Mouse (Mus musculus): ENCODE data around the gene Nrxn1. TPM values are rescaled to one million over a fixed set of nuclear protein-coding genes. Genes with fewer than 3 reads are reported as not detected.
A peak's percentile ranks its signal among the peaks of the same experiment; 100 is the strongest.

Nrxn1 gene
- polyA plus RNA-seq, 1 experiment from 2014 or later, result 13.7 TPM

DNA sequence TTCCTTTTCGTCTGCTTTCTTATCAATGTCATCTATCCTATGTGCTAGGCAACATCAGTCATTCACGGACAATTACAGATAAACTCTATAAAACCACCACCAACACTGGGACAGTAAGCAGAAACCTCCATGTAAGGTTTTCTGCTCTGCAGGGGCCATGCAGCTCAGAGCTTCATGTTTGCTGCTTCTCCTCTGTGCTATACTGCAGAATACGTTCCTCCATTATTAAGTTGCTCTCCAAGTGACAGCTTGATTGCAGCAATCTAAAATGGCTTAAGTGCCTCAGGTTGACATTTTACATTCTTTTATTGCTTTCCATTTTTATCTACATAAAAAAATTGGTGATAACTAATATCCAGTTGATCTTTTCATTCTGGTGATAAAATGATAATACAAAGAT is 477.9 kb downstream of the Nrxn1 start:
- H3K27me3 ChIP-seq (ENCODE audit: control insufficient read depth, insufficient read depth, low read length), result no peaks in the 10 kb centered on the region
- no peak overlapping the region for H3K9ac ChIP-seq (ENCODE audit: low read length)
- no peak overlapping the region for H3K4me3 ChIP-seq (ENCODE audit: low read depth, low read length)
- no peak overlapping the region for H3K4me2 ChIP-seq (ENCODE audit: low read depth, low read length, severe bottlenecking)
- ATAC-seq (replicated peaks; ENCODE audit: low FRiP score) (no peak), DNase-seq (ENCODE audit: low spot score) (no peak)
- 90% methylated on average over 3 of the region's 3 CpGs for WGBS
- H3K27ac ChIP-seq (ENCODE audit: low read depth, low read length), result no peak overlapping the region
- no peaks in the 10 kb centered on the region for H3K9me3 ChIP-seq (ENCODE audit: control insufficient read depth, low read length)
- no peaks in the 10 kb centered on the region for H3K4me1 ChIP-seq (replicated peaks; ENCODE audit: control insufficient read depth, insufficient read depth, low read length)
- no peaks in the 10 kb centered on the region for H3K36me3 ChIP-seq (ENCODE audit: control insufficient read depth, insufficient read depth, low read length)

DNA sequence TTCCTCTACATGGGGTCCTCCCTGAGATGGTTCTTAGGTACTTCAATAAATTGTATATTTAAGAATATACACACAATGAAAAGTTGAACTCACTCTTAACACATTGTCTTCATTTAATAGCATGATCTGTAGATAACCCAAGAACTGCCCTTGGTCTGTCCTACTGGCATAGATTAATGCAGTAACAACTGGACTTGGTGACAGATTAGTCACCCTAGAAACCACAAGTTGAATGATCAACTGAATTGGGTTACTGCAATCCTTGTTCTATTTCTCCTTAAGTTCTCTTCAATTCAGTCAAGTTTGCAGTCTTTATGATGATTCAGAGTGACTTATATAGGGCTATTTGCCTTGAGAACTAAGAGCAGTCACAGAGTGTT is 485.5 kb downstream of the Nrxn1 start:
- no peak overlapping the region for H3K4me2 ChIP-seq (ENCODE audit: low read depth, low read length, severe bottlenecking)
- no peak overlapping the region for H3K4me3 ChIP-seq (ENCODE audit: low read depth, low read length)
- H3K9me3 ChIP-seq (ENCODE audit: control insufficient read depth, low read length), result no peaks in the 10 kb centered on the region
- no peak overlapping the region for H3K9ac ChIP-seq (ENCODE audit: low read length)
- no peaks in the 10 kb centered on the region for H3K27me3 ChIP-seq (ENCODE audit: control insufficient read depth, insufficient read depth, low read length)
- DNase-seq (ENCODE audit: low spot score) (no peak), ATAC-seq (replicated peaks; ENCODE audit: low FRiP score) (no peak)
- no peaks in the 10 kb centered on the region for H3K36me3 ChIP-seq (ENCODE audit: control insufficient read depth, insufficient read depth, low read length)
- no peaks in the 10 kb centered on the region for H3K4me1 ChIP-seq (replicated peaks; ENCODE audit: control insufficient read depth, insufficient read depth, low read length)
- H3K27ac ChIP-seq (ENCODE audit: low read depth, low read length), result no peak overlapping the region

DNA sequence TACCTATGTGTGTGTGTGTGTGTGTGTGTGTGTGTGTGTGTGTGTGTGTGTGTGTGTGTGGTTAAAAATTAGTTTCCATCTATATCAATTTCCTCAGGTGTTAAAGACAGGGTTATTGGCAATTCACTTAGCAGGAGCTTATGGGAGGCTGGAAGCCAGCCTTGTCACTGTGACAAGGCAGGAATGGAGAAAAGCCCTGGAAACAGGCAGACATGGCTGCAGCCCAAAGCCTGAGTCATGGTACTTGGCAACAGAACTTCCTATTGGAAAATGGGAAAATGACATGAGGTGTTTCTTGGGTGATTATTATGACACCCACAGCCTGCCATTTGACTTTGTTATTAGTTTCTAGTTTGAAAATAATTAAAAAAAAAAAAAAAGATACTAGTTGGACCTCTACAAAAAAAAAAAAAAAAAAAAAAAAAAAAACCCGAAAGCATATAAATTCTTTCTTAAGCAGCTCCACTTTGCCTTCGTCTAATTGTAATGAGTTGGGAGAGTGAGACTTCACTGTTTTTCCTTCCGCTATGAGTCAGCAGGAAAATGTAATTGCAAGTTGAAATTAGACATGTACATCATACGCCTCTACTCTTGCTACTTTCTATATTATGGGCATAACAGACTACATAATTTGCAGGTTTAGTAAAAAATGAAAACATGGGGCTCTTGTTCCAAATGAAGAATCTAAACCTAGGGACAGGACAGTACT is 486.0 kb downstream of the Nrxn1 start:
- DNase-seq (ENCODE audit: low spot score), result no peak
- H3K9me3 ChIP-seq (ENCODE audit: control insufficient read depth, low read length), result no peaks in the 10 kb centered on the region

DNA sequence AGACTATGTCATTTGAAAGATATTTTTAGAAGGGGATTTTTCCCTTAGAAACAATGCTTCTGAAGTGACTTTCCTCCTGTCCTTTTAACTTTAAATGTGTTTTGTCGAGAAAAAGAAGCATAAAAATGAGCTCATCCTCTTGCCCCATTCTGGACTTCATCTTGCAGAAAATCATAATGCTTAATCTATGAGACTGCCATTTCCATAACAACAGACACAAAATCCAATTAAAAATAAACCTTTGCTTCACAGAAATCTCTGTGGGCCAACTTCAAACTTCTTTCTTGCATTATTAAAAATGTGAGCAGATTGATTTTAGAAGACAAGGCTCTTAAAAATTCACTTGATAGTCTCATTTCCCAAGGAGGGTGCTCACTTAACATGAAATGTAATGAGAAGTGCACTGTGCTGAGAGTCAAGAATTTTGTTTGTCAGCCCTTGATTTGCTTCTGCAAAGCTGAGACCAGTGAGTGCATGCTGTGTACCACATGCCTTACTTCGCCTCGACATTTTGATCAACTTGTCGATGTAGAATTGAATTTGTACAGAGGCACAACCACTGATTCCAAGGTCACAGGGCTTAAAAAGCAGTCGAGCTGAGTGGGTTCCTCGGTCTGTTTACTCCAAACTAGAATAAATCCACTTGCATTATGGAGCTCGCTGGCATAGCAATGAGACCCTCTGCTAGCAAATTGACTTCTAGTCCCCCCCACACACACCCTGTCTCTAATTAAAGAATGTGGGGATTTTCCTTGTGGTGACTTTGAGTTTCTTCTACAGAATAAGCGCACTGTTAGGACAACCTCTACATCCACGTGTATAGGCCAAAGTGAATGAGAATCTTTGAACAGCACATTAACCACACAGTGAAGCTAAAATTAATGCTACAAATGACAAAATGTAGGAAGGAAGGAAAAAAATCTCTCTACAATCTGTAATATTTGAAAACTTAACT is 493.0 kb downstream of the Nrxn1 start:
- no peaks in the 10 kb centered on the region for H3K4me1 ChIP-seq (replicated peaks; ENCODE audit: control insufficient read depth, insufficient read depth, low read length)
- ATAC-seq (replicated peaks; ENCODE audit: low FRiP score), result no peak
- no peak overlapping the region for H3K9ac ChIP-seq (ENCODE audit: low read length)
- H3K4me3 ChIP-seq (ENCODE audit: low read depth, low read length), result no peak overlapping the region
- no peaks in the 10 kb centered on the region for H3K36me3 ChIP-seq (ENCODE audit: control insufficient read depth, insufficient read depth, low read length)
- DNase-seq (ENCODE audit: low spot score), result no peak
- 78% methylated on average over 9 of the region's 9 CpGs for WGBS
- H3K9me3 ChIP-seq (ENCODE audit: control insufficient read depth, low read length), result no peaks in the 10 kb centered on the region
- H3K27me3 ChIP-seq (ENCODE audit: control insufficient read depth, insufficient read depth, low read length), result no peaks in the 10 kb centered on the region
- no peak overlapping the region for H3K27ac ChIP-seq (ENCODE audit: low read depth, low read length)
- no peak overlapping the region for H3K4me2 ChIP-seq (ENCODE audit: low read depth, low read length, severe bottlenecking)

More for the DNA sequence above, 486.0 kb downstream of the Nrxn1 start:
- WGBS, result 87% methylated on average over 4 of the region's 4 CpGs
- ATAC-seq (replicated peaks; ENCODE audit: low FRiP score), result no peak
- no peaks in the 10 kb centered on the region for H3K4me1 ChIP-seq (replicated peaks; ENCODE audit: control insufficient read depth, insufficient read depth, low read length)
- no peak overlapping the region for H3K4me2 ChIP-seq (ENCODE audit: low read depth, low read length, severe bottlenecking)
- H3K27ac ChIP-seq (ENCODE audit: low read depth, low read length), result no peak overlapping the region
- no peak overlapping the region for H3K4me3 ChIP-seq (ENCODE audit: low read depth, low read length)
- H3K27me3 ChIP-seq (ENCODE audit: control insufficient read depth, insufficient read depth, low read length), result no peaks in the 10 kb centered on the region
- H3K36me3 ChIP-seq (ENCODE audit: control insufficient read depth, insufficient read depth, low read length), result no peaks in the 10 kb centered on the region
- no peak overlapping the region for H3K9ac ChIP-seq (ENCODE audit: low read length)

DNA sequence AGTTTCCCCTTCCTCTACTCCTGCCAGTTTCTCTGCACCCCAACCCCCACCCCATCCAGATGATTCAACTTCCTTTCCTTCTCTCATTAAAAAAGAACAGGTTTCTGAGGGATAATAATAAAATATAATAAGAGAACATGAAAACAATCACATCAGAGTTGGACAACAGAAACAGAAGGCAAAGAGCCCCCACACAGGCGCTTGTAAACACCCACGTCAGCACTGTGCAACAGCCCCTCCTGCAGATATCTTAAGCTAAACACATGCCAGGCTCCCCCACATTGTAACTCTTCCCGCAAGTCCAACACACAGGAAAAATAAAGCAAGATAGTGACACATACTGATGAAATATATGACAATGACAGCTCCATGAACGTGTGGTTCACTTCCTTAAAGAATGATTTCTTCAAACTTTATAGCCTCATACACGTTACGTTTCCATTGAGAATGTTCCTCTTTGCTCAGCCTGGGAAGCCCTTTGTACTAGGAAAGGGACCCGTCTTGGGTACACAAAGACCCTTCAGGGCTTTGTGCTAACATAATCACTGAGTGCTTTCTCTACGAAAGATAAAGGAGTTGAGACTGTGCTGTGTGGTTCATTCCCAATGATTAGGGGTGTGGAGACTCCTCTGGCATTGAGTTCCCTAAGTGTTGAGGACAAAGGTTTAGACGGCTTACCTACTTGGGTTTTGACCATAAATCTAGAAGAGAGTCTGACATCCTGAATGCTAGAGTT is 497.9 kb downstream of the Nrxn1 start:
- WGBS, result 33% methylated on average over 9 of the region's 9 CpGs
- ATAC-seq (replicated peaks; ENCODE audit: low FRiP score), result peak; percentile 78
- H3K9ac ChIP-seq (ENCODE audit: low read length), result no peak overlapping the region
- H3K4me3 ChIP-seq (ENCODE audit: low read depth, low read length), result no peak overlapping the region
- H3K36me3 ChIP-seq (ENCODE audit: control insufficient read depth, insufficient read depth, low read length), result no peaks in the 10 kb centered on the region
- H3K4me2 ChIP-seq (ENCODE audit: low read depth, low read length, severe bottlenecking), result no peak overlapping the region
- H3K27ac ChIP-seq (ENCODE audit: low read depth, low read length), result no peak overlapping the region
- no peak for DNase-seq (ENCODE audit: low spot score)
- no peaks in the 10 kb centered on the region for H3K4me1 ChIP-seq (replicated peaks; ENCODE audit: control insufficient read depth, insufficient read depth, low read length)
- no peaks in the 10 kb centered on the region for H3K27me3 ChIP-seq (ENCODE audit: control insufficient read depth, insufficient read depth, low read length)
- H3K9me3 ChIP-seq (ENCODE audit: control insufficient read depth, low read length), result no peaks in the 10 kb centered on the region

DNA sequence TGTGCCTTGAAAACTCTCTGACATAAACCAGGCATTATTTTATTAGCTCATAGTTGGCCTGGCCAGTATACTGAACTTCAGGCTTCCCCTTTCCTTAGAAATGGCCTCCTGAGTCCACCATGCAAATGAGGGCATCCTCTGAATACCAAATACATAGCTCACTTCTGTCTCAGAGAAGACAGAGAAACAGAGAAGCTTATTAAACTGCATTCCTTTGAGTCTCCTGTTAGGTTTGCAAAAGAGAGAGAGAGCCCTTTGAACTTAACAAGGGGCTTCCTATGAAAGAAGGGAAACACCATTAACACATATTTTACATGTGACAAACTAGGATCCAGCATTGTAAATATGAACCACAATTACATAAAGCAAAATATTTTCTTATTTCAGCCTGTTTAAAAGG is 506.0 kb downstream of the Nrxn1 start:
- Histone ChIP-seq H3K9ac (ENCODE audit: low read length) (no peak overlapping the region), H3K4me1 (replicated peaks; ENCODE audit: control insufficient read depth, insufficient read depth, low read length) (no peaks in the 10 kb centered on the region), H3K9me3 (ENCODE audit: control insufficient read depth, low read length) (no peaks in the 10 kb centered on the region), H3K4me3 (ENCODE audit: low read depth, low read length) (no peak overlapping the region), H3K27me3 (ENCODE audit: control insufficient read depth, insufficient read depth, low read length) (no peaks in the 10 kb centered on the region), H3K4me2 (ENCODE audit: low read depth, low read length, severe bottlenecking) (no peak overlapping the region), H3K36me3 (ENCODE audit: control insufficient read depth, insufficient read depth, low read length) (no peaks in the 10 kb centered on the region), H3K27ac (ENCODE audit: low read depth, low read length) (no peak overlapping the region)
- DNase-seq (ENCODE audit: low spot score), result no peak
- no peak for ATAC-seq (replicated peaks; ENCODE audit: low FRiP score)

DNA sequence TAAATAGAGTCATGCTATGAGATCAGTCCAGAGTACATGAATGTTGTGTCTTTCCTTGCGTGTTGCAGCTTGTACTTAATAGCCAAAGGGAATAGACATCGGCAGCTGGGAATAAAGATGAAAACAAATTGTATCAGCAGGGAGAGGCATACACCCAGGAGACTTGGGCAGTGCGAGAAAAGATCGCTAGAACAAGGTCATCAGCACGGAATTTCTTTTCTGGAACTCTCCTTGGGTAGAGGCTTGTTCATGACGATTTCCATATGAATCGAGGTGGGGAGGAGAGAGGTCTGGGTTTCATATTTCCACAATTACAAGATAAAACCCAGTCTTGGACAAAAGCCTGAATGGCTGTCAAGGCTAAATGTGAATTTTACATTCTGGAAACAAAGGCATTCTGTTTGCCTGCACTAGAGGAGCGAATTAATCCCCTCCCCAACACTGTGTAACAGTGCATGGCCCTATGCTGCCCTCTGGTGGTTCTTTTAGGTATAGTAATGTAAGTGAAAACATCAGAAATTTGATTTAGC is 508.1 kb downstream of the Nrxn1 start:
- 26% methylated on average over 8 of the region's 8 CpGs for WGBS
- Histone ChIP-seq H3K9me3 (ENCODE audit: control insufficient read depth, low read length) (no peaks in the 10 kb centered on the region), H3K4me1 (replicated peaks; ENCODE audit: control insufficient read depth, insufficient read depth, low read length) (no peaks in the 10 kb centered on the region), H3K4me3 (ENCODE audit: low read depth, low read length) (no peak overlapping the region), H3K27ac (ENCODE audit: low read depth, low read length) (no peak overlapping the region), H3K9ac (ENCODE audit: low read length) (no peak overlapping the region), H3K27me3 (ENCODE audit: control insufficient read depth, insufficient read depth, low read length) (no peaks in the 10 kb centered on the region), H3K4me2 (ENCODE audit: low read depth, low read length, severe bottlenecking) (no peak overlapping the region; the same call in 1 of the 2 replicates), H3K36me3 (ENCODE audit: control insufficient read depth, insufficient read depth, low read length) (no peaks in the 10 kb centered on the region)
- ATAC-seq (replicated peaks; ENCODE audit: low FRiP score) (peak; percentile 87), DNase-seq (ENCODE audit: low spot score) (no peak)

DNA sequence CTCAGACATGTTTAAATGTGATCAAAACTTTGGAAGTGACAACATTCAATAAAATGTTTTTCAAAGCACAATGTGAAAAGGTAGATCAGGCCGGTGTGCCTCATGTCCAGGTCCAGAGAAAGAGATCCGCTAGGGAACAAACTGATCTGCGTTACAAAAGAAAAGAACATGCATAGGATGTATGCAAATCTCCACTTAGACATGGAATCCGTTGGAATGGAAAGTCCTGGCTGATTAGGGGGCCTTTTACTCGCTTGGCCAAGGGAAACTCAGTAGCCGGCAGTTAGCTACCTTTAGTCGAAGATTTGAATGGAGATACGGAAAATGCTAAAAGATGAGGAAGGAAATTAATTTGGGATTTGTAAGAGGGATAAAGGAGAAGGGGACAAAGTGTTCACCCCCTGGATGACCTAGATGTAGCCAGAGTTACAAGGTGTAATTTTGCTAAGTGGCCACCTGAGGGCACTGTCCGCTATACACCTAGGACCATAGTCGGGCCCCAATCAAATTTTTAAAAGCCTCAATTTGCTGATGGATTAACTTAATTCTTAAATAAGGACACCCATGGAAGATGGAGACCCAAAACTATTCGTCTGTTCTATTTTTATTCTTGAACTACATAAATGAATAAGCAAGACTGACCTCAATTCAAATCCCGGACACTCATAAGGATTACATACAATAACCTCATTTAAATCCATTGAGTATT is 508.9 kb downstream of the Nrxn1 start:
- Histone ChIP-seq H3K4me1 (replicated peaks; ENCODE audit: control insufficient read depth, insufficient read depth, low read length) (no peaks in the 10 kb centered on the region), H3K36me3 (ENCODE audit: control insufficient read depth, insufficient read depth, low read length) (no peaks in the 10 kb centered on the region), H3K27ac (ENCODE audit: low read depth, low read length) (no peak overlapping the region), H3K4me3 (ENCODE audit: low read depth, low read length) (no peak overlapping the region), H3K9me3 (ENCODE audit: control insufficient read depth, low read length) (no peaks in the 10 kb centered on the region), H3K9ac (ENCODE audit: low read length) (no peak overlapping the region), H3K4me2 (ENCODE audit: low read depth, low read length, severe bottlenecking) (no peak overlapping the region), H3K27me3 (ENCODE audit: control insufficient read depth, insufficient read depth, low read length) (no peaks in the 10 kb centered on the region)
- DNase-seq (ENCODE audit: low spot score), result no peak
- 42% methylated on average over 12 of the region's 12 CpGs for WGBS
- peak; percentile 31 for ATAC-seq (replicated peaks; ENCODE audit: low FRiP score)

All from forebrain, embryonic 11.5 days (tissue).